Mouse (Mus musculus) forebrain, embryonic 12.5 days (tissue): ENCODE data around the gene Gm884. TPM values are rescaled to one million over a fixed set of nuclear protein-coding genes. Genes with fewer than 3 reads are reported as not detected.
A peak's percentile ranks its signal among the peaks of the same experiment; 100 is the strongest.

Source experiments
- ATAC-seq: fragments of 200-750 bp; cut with Nextera tagmentation; 2 replicates; pipeline ENCODE4 v1.8.0; 2017; ENCODE audit warnings: moderate TSS enrichment; ENCODE audit not compliant: low FRiP score
- H3K27ac ChIP-seq: fragments of 300-500 bp; sonication (generic); 2 replicates; pipeline ENCODE4 v1.5.1; 2016; ENCODE audit warnings: mild to moderate bottlenecking
- H3K27me3 ChIP-seq: fragments of 300-500 bp; sonication (generic); 2 replicates; pipeline ENCODE4 v1.6.1; 2016; ENCODE audit warnings: mild to moderate bottlenecking
- H3K36me3 ChIP-seq: fragments of 300-500 bp; sonication (generic); replicated peaks from 2 replicates; pipeline ENCODE4 v1.6.1; 2016; ENCODE audit warnings: mild to moderate bottlenecking
- H3K4me1 ChIP-seq: fragments of 300-500 bp; sonication (generic); 2 replicates; pipeline ENCODE4 v1.6.1; 2016
- H3K4me2 ChIP-seq: fragments of 300-500 bp; sonication (generic); 2 replicates; pipeline ENCODE4 v1.6.1; 2016; ENCODE audit warnings: mild to moderate bottlenecking, moderate library complexity
- H3K4me3 ChIP-seq: fragments of 300-500 bp; sonication (generic); replicated peaks from 2 replicates; pipeline ENCODE4 v1.5.1; 2016; ENCODE audit warnings: mild to moderate bottlenecking
- H3K9ac ChIP-seq: fragments of 300-500 bp; sonication (generic); 2 replicates; pipeline ENCODE4 v1.6.1; 2016; ENCODE audit warnings: mild to moderate bottlenecking
- H3K9me3 ChIP-seq: fragments of 300-500 bp; sonication (generic); 2 replicates; pipeline ENCODE4 v1.6.1; 2016
- WGBS: fragments of 180-500 bp; shearing (Covaris S2); methylation state at CpG from one replicate; pipeline ENCODE4 v1.1.7; 2016; 5-methylcytosine and 5-hydroxymethylcytosine counted together
- polyA plus RNA-seq: library from polyadenylated mRNA; unstranded; fragments of >200 nt; fragmentation: Nextera tagmentation; extraction: Ambion mirVana; gene quantifications from 2 replicates; pipeline ENCODE4 v1.2.1, GENCODE M21; 2016

Gm884 gene
- polyA plus RNA-seq = not detected in 2 replicates

GRCm38 (mm10) chr11:103621040-103621439, at the start of gene Gm884:
Gene Gm884 (minus strand): TSS chr11:103621140.
- H3K4me3 ChIP-seq = no peak within 1 kb of the TSS
- H3K27me3 ChIP-seq = no peaks in the 10 kb centered on the region
- H3K9ac ChIP-seq = no peak within 1 kb of the TSS
- no peak within 1 kb of the TSS for H3K4me2 ChIP-seq
- no peak within 1 kb of the TSS for H3K27ac ChIP-seq
- no peaks in the 10 kb centered on the region for H3K9me3 ChIP-seq
- no peak for ATAC-seq
- no peaks in the 10 kb centered on the region for H3K4me1 ChIP-seq
- H3K36me3 ChIP-seq = no peaks in the 10 kb centered on the region
- WGBS = 81% methylated on average over 9 of the region's 9 CpGs

GRCm38 (mm10) chr11:103666907-103667426, 46.0 kb upstream of the Gm884 start:
- Histone ChIP-seq H3K27me3 (peaks cover 48% of the 10 kb centered on the region), H3K9me3 (no peaks in the 10 kb centered on the region), H3K9ac (no peak overlapping the region), H3K4me1 (peaks cover 19% of the 10 kb centered on the region), H3K4me3 (no peak overlapping the region), H3K4me2 (no peak overlapping the region), H3K27ac (no peak overlapping the region), H3K36me3 (no peaks in the 10 kb centered on the region)
- WGBS = 34% methylated on average over 13 of the region's 13 CpGs
- no peak for ATAC-seq

GRCm38 (mm10) chr11:103666181-103666906, 45.4 kb upstream of the Gm884 start:
- Histone ChIP-seq H3K27me3 (peaks cover 48% of the 10 kb centered on the region), H3K9me3 (no peaks in the 10 kb centered on the region), H3K27ac (no peak overlapping the region), H3K9ac (no peak overlapping the region), H3K4me2 (no peak overlapping the region; the same call in 1 of the 2 replicates), H3K4me1 (peaks cover 19% of the 10 kb centered on the region), H3K4me3 (no peak overlapping the region), H3K36me3 (no peaks in the 10 kb centered on the region)
- ATAC-seq = 0 out of 2 replicates have a peak, but pooled peaks have one; percentile 27
- 22% methylated on average over 10 of the region's 10 CpGs for WGBS

- no peak overlapping the region for H3K27ac ChIP-seq
- H3K4me3 ChIP-seq = no peak overlapping the region
- H3K27me3 ChIP-seq = peaks cover 49% of the 10 kb centered on the region
- H3K9ac ChIP-seq = no peak overlapping the region
- H3K9me3 ChIP-seq = no peaks in the 10 kb centered on the region
- no peak for ATAC-seq
- 45% methylated on average over 1 of the region's 1 CpGs for WGBS
- H3K4me1 ChIP-seq = peaks cover 19% of the 10 kb centered on the region
- no peaks in the 10 kb centered on the region for H3K36me3 ChIP-seq
- H3K4me2 ChIP-seq = no peak overlapping the region
Measured at GRCm38 (mm10) chr11:103665695-103666094, 44.8 kb upstream of the Gm884 start.

GRCm38 (mm10) chr11:103663119-103663518, 42.2 kb upstream of the Gm884 start:
- no peak for ATAC-seq
- Histone ChIP-seq H3K4me3 (no peak overlapping the region), H3K9me3 (no peaks in the 10 kb centered on the region), H3K9ac (no peak overlapping the region), H3K4me1 (peaks cover 19% of the 10 kb centered on the region), H3K36me3 (no peaks in the 10 kb centered on the region), H3K4me2 (no peak overlapping the region), H3K27me3 (peaks cover 61% of the 10 kb centered on the region), H3K27ac (no peak overlapping the region)
- WGBS = 85% methylated on average over 8 of the region's 8 CpGs

- 74% methylated on average over 5 of the region's 5 CpGs for WGBS
Measured at GRCm38 (mm10) chr11:103662546-103662945, 41.6 kb upstream of the Gm884 start.

GRCm38 (mm10) chr11:103661863-103662262, 40.9 kb upstream of the Gm884 start:
- no peaks in the 10 kb centered on the region for H3K9me3 ChIP-seq
- no peak for ATAC-seq
- peaks cover 13% of the 10 kb centered on the region for H3K4me1 ChIP-seq
- H3K9ac ChIP-seq = no peak overlapping the region
- no peaks in the 10 kb centered on the region for H3K36me3 ChIP-seq
- H3K27me3 ChIP-seq = peaks cover 65% of the 10 kb centered on the region
- H3K27ac ChIP-seq = no peak overlapping the region
- H3K4me2 ChIP-seq = no peak overlapping the region
- WGBS = 68% methylated on average over 4 of the region's 4 CpGs
- H3K4me3 ChIP-seq = no peak overlapping the region

More at GRCm38 (mm10) chr11:103662546-103662945, 41.6 kb upstream of the Gm884 start:
- no peak for ATAC-seq
- Histone ChIP-seq H3K9ac (no peak overlapping the region), H3K36me3 (no peaks in the 10 kb centered on the region), H3K4me2 (no peak overlapping the region), H3K27ac (no peak overlapping the region), H3K4me1 (peaks cover 19% of the 10 kb centered on the region), H3K4me3 (no peak overlapping the region), H3K9me3 (no peaks in the 10 kb centered on the region), H3K27me3 (peaks cover 64% of the 10 kb centered on the region)

GRCm38 (mm10) chr11:103658189-103658588, 37.2 kb upstream of the Gm884 start:
- no peak overlapping the region for H3K27ac ChIP-seq
- no peaks in the 10 kb centered on the region for H3K36me3 ChIP-seq
- no peak overlapping the region for H3K4me3 ChIP-seq
- peaks cover 66% of the 10 kb centered on the region for H3K27me3 ChIP-seq
- no peak overlapping the region for H3K9ac ChIP-seq
- H3K4me1 ChIP-seq = 0 out of 2 replicates have a peak, but pooled peaks cover 4% of the 10 kb centered on the region
- no peaks in the 10 kb centered on the region for H3K9me3 ChIP-seq
- no peak for ATAC-seq
- 81% methylated on average over 7 of the region's 7 CpGs for WGBS
- H3K4me2 ChIP-seq = no peak overlapping the region

- no peak for ATAC-seq
- Histone ChIP-seq H3K9ac (no peak overlapping the region), H3K4me1 (0 out of 2 replicates have a peak, but pooled peaks cover 4% of the 10 kb centered on the region), H3K4me3 (no peak overlapping the region), H3K4me2 (no peak overlapping the region), H3K36me3 (no peaks in the 10 kb centered on the region), H3K27ac (no peak overlapping the region), H3K9me3 (no peaks in the 10 kb centered on the region), H3K27me3 (peaks cover 72% of the 10 kb centered on the region)
- 21% methylated on average over 3 of the region's 3 CpGs for WGBS
Measured at GRCm38 (mm10) chr11:103656520-103656919, 35.6 kb upstream of the Gm884 start.

- Histone ChIP-seq H3K36me3 (no peaks in the 10 kb centered on the region), H3K4me1 (peaks cover 18% of the 10 kb centered on the region), H3K9ac (no peak overlapping the region), H3K4me3 (no peak overlapping the region), H3K9me3 (no peaks in the 10 kb centered on the region), H3K4me2 (no peak overlapping the region), H3K27ac (no peak overlapping the region), H3K27me3 (peaks cover 90% of the 10 kb centered on the region)
- ATAC-seq = no peak
- 81% methylated on average over 10 of the region's 10 CpGs for WGBS
Measured at GRCm38 (mm10) chr11:103653359-103653965, 32.5 kb upstream of the Gm884 start.

GRCm38 (mm10) chr11:103651426-103651825, 30.5 kb upstream of the Gm884 start:
- ATAC-seq = no peak
- H3K27ac ChIP-seq = no peak overlapping the region
- H3K9me3 ChIP-seq = no peaks in the 10 kb centered on the region
- WGBS = 74% methylated on average over 6 of the region's 6 CpGs
- H3K9ac ChIP-seq = no peak overlapping the region
- H3K36me3 ChIP-seq = no peaks in the 10 kb centered on the region
- H3K27me3 ChIP-seq = peaks cover 96% of the 10 kb centered on the region
- H3K4me1 ChIP-seq = peaks cover 18% of the 10 kb centered on the region
- H3K4me2 ChIP-seq = no peak overlapping the region
- no peak overlapping the region for H3K4me3 ChIP-seq

- H3K4me2 ChIP-seq = peak overlapping the region; percentile 50
- under 1% methylated on average over 37 of the region's 37 CpGs for WGBS
- no peak overlapping the region for H3K27ac ChIP-seq
- ATAC-seq = no peak
- peaks cover 99% of the 10 kb centered on the region for H3K27me3 ChIP-seq
- H3K36me3 ChIP-seq = no peaks in the 10 kb centered on the region
- H3K9me3 ChIP-seq = no peaks in the 10 kb centered on the region
- H3K4me1 ChIP-seq = peaks cover 14% of the 10 kb centered on the region
- H3K9ac ChIP-seq = no peak overlapping the region
- peak overlapping the region; percentile 34 for H3K4me3 ChIP-seq
Measured at GRCm38 (mm10) chr11:103649983-103650493, 29.1 kb upstream of the Gm884 start.
